Mouse (Mus musculus): ENCODE measurements around the gene Syngr1.

Syngr1 gene

DNA sequence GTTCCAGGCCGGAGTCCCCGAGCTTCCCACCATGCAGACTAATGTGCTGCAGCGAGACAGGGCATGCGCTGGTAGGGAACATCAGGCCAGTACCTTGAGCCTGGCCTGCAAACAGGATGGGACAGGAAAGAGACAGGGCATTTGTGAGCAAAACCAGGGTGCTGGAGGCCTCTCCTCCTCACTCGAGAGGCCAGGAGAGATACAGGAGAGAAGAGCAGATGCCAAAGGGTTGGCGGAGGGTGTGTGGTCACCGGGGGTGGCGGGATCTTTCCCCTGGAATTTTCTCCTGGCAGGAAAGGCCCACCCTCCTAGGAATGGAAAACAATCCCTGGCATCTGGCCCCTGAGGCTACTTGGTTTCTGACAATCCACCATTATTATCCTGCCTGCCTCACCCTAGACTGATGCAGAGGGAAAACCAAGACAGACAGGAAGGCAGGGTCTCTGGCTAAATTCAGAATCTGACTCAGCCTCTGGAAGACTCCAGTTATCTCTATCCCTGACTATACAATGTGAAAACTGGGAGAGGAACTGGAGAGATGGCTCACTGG, 21.0 kb upstream of the Syngr1 start:
- DNase-seq (ENCODE audit: extremely low read depth, low read depth, low spot score) = no peak

DNA sequence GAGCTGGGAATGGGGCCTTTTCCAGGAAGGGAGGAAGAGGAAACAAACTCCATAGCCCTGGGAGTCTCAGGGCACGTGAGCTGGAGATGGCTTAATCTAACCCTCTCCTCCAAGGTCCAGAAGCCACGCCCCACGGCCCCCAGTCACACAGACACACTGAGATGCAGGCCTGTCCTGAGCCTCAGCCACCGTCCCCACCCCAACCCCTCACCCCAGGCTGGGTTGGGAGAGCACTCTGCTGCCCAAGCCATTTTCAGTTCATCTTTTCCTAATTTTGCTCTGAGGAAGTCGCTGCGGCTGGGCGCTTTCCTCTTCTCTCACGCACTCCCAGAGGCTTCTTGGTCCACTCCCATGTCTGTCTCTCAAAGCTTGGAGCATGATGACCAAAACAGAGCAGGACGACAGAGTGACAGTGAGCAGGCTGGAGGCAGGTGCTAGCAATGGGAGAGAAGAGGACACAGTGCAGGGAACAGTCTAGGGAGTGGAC, 19.1 kb upstream of the Syngr1 start:
- no peak for DNase-seq (ENCODE audit: extremely low read depth, low read depth, low spot score)

DNA sequence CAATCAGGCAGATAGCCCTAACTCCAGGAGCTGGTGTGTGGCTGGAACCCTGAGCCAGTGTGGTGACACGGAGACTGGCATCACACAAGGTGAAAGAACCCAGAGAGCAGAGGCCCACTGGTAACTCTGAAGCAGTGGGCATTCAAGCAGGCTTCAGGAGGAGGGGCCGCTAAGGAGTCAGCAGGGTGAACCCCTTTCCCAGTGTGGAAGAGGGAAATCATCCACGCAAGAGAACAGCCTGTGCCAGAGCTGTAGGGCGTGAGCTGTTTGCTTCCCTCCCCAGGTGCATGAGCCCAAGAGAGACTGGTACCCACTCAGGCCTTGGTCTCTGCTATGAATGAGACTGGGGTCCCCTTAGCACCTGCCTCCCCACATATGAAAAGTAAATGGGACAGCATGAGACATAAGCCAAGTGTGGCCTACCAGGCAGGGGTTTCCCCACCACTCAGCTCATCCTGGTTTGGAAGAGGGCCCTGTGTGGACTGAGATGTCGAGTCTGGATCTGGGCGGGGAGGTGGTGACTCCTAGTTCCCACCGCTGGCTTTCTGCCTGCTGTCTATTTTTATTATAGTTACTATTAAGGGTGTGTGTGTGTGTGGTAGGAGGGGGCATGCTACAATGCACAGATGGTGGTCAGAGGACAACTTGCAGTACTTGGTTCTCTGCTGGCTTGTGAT, 18.4 kb upstream of the Syngr1 start:
- no peak for DNase-seq (ENCODE audit: extremely low read depth, low read depth, low spot score)

DNA sequence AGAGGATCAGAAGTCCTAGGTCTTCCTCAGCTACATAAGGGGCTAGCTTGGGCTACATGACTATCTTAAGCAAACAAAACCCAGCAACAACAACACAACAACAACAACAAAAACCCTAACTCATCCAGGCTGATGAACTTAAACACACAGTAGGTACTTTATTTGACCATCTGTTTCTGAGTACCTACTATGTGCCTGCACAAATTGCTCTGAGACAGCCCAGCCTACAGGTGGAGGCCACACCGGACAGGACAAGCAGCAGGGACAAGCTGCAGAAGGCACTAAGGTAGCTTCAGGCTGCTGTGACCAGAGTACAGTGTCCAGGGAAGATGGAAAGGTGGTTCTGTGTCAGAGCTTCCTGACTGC, 17.9 kb upstream of the Syngr1 start:
- DNase-seq (ENCODE audit: extremely low read depth, low read depth, low spot score) = no peak

DNA sequence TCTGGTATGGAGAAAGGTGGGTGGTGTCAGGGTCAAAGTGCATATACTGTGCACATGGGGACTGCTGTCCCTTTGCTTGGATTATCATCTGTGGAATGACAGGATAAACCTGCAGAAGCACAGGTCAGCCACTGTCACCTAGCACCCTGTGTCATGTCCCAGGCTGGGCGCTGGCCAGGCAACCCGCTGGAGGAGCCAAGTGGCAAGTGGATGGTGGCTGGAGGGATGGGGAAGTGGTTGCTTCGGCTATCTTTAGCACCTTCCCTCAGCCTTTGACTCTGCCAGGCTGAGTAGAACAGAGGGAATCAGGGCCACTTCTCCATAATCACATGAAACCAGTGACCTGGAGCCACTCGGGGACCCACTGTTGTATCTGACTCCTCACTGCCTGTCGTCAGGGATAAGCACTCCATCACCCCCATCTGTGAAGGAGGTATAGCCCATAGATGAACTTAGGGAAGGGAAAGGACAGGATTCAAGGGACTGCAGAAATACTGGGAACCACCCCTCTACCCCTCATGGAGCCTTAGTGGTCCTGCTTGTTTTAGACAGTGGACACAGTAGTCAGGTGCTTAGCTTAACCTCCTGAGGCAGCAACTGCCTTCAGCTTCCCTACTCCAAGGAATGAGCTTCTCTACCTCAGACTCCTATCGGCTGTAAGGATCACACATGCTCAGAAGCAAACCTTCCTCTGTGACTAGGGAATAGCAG, 16.3 kb upstream of the Syngr1 start:
- DNase-seq (ENCODE audit: extremely low read depth, low read depth, low spot score) = no peak

DNA sequence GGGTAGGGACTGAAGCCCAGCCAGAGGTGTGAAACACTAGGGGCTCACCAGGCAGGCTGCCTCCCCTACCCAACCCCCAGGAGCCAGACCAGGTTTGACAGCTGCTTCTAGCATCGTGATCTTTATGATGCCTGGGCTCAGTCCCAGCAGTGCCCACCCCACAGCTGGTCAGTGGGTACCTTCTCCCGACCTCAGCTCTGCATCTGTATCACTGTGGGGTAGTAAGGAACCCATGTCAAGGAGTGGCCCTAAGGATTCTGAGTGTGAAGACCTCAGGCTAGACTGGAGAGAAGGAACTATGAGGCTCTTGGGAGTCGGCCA, 15.8 kb upstream of the Syngr1 start:
- DNase-seq (ENCODE audit: extremely low read depth, low read depth, low spot score) = no peak

DNA sequence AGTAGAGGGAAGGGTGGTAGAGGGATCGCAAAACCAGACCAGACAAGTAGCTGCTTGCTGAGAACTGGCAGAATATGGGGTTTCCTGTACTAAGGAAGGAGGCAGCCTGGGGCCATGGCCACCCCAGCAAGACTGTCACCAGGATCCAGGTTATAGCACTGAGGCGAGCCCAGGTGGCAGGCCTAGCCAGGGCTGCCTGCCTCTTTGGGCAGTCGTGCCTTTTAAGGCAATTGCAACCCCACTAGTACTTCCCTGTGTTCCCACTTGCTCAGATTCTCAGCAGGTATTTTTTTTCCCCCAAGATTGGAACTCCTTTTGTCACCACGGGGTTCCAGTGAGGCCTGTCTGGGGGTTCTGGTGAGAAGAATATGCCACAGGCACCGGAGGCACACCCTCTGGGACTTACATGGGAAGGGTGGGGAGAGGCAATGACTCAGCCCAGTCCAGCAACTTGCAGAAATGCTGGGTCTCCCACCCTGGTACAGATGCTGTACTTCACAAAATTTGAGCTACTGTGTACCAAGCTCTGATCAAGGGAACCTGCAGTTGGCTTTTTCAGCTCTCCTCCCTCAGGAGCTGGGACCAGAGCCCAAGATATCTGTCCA, 15.3 kb upstream of the Syngr1 start:
- DNase-seq (ENCODE audit: extremely low read depth, low read depth, low spot score) = no peak

DNA sequence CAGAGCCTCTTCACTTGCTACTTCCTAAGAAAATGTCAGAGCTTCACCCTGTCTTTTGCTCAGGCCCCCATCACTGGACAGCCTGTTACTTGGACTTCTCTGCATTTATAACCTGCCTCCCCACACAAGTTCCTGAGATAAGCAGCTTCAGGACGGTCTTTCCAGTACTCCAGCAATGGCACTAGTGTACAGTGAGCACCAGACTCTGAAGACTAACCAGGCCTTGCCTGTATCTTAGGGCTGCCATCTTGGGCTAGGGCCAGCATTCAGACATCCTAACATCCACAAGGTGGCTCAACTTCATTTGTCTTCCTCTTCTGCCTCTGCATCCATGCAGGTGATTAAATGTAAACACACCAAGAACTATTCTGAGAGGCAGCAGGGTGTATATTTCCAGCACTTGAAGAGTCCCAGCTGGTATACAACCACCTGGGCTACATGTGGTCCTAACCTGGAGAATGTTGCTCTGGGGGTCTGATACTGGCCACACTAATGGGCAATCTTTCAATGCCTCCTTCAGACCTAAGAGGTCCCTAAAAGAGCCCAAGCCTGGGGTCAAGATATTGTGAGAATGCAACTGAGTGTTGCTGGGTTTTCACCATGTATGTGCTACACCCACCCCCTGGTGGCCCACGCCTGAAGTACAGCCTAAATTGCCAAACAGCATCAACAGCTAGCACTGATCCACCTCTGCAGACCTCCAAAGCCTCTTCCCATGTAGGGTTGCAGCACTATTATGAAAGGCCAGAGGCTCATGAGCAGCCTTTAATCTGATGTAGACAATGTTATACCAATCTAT, 14.6 kb upstream of the Syngr1 start:
- DNase-seq (ENCODE audit: extremely low read depth, low read depth, low spot score) = no peak

DNA sequence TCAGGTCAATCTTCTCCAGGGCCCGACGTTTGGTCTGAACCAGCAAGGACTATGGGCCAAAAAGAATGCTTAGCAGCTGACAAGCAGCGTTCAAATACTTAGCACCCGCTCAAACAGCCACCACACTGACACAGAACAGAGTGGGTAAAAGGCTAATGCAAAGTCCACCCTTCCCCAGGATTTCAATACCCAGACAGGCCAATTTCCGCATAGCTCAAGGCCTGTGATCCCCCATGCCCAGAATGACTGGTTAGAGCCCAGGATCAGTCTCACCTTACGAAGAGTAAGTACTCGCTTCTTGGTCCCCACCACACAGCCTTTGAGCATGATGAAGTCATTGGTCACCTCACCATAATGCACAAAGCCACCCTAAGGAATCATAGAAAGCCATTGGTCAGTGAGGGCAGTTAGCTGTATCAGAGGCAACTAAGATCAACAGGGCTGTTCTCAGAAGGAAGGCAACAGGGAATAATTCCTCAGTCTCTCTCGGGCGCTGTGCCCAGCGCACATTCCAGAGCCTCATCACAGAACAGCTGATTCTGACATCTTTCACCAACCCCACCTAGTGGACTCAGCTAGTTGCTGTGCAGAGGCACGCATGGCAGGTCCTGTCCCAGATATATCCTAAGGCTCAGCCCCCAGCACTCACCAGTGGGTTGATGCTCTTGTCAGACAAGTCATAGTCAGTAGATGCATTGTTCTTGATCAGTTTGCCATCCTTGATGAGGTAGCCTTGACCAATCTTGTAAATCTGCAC, 12.9 kb upstream of the Syngr1 start:
- no peak for DNase-seq (ENCODE audit: extremely low read depth, low read depth, low spot score)

DNA sequence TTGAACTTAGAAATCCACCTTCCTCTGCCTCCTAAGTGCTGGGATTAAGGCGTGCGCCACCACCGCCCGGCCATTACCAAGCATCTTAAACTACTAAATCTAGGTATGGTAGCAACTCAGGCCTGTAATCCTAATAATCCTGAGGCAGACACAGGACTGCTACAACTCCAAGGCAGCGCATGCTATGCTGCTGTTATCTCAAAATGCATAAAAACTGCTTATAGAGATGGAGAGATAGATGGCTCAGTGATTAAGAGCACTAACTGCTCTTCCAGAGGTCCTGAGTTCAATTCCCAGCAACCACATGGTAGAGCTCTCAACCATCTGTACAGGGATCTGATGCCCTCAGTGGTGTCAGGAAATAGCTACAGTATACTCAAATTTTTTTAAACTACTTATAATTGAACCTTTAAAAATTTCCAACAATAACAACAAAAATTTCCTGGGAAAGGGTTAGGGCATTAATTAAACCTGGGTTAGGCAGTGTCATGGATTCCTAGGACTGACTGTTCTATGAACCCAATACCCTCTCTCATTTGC, 11.9 kb upstream of the Syngr1 start:
- DNase-seq (ENCODE audit: extremely low read depth, low read depth, low spot score) = no peak

DNA sequence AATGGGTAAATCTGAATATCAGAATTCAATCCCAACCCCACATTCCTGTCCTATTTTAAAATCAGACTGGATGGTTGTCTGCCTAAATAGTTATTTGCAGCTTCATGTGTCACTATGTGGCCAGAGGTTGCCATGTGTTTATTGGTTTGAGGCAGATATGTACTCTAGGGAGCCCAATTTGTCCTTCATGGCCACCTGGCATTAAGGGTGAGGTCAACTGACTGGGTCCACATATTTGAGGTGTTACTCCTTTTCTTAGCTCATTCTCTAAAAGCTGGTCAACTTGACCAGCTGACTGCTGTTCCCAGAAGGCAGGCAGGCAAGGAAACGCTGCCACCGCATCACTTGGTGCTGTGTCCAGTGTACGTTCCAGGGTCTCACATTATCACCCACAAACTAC, 11.2 kb upstream of the Syngr1 start:
- no peak for DNase-seq (ENCODE audit: extremely low read depth, low read depth, low spot score)

DNA sequence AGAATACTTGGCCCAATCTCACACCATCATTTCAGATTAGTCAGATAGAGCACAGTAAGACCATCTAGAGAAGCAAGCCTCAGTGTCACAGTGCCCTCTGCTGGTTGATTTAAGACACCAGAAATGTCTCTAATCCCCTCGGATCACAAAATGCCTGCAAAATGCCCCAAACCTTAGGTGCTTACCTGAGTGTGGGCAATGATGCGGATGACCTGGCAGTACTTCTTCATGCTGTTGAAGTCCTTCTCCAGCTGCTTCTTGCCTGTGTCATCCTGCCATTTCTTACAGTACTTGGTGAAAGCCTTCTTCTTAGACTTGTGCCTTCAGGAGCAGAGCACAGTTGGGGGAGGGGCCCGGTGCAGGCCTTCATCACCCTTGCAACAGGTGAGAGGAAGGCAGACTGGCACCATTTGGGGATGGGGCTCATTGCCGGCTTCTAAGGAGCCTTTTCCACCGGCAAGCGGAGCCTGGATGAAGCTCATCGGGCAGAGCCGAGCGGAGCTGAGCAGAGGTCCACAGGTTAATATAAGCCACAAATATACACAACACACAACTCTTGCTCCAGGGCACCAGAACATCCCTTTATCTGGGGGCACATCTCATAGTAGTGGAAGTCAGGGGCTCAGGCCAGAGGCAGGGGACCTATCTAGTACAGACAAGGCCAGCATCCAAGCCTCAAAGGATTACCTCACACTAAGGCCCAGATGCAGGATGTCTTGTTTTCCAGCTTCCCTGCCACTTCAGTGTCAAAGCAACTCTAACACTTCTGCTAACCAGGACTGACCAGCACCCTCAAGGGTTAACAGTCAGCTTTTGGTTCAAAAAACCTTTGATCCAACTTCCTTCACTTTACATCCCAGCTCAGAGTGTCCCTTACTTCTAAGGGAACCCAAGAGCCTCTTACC, 10.2 kb upstream of the Syngr1 start:
- DNase-seq (ENCODE audit: extremely low read depth, low read depth, low spot score) = no peak

DNA sequence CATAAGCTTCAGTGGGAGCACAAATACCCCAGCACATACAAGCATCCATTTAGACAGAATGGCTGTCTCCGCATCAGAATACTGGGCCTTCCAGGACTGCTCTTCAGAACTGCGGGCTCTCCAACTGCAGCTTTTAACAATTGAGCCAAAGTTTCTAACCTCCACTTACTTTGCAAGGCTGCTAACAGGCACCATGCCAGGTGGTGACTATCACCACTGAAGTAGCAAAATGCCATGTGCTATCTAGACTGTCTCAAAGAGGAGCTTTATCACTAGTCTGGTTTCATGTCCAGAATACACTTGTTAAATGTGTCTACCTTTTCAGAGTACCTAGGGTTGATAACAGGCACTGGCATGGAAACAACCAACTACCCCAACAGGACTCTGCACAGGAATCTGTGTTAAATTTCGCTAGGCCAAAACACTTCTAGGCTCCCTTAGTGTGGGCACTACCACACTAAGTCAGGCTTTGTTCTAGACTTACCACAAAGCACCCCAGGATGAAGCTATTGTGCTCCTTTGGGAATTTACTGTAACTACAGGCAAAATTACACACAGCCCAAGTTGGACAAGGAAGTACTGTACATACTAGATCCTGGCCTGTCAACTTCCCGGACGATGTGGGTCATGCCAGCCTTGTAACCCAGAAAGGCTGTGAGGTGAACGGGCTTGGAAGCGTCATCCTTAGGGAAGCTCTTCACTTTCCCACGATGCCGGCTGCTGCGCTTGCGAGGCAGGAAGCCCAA, 9.2 kb upstream of the Syngr1 start:
- no peak for DNase-seq (ENCODE audit: extremely low read depth, low read depth, low spot score)

DNA sequence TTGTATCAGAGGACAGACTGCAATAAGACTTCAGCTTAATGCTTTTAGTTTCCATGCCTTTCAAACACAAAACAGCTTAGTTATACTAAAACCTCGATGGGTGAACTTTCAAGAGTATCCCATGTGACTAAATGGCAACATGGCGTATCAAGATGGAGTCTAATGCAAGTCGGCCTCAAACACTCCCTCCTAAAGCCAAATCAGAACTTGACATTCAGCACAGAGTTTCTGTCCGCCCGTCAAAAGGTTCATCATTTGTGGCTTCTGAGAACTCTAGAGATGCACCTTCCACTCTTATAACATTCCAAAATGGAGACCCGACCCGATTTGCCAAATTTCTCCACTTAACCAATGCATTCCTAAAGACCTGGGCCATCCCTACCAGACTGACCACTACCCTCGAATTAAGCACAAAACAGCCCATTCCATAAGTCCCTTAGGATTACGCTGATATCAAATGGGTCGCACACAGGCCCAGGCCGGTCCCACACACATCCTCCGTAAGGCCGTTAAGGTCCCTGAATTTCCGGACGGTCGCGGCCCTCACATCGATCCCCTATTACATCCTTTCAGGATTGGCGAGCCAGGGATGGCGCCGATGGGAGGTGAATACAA, 8.4 kb upstream of the Syngr1 start:
- DNase-seq (ENCODE audit: extremely low read depth, low read depth, low spot score) = no peak

DNA sequence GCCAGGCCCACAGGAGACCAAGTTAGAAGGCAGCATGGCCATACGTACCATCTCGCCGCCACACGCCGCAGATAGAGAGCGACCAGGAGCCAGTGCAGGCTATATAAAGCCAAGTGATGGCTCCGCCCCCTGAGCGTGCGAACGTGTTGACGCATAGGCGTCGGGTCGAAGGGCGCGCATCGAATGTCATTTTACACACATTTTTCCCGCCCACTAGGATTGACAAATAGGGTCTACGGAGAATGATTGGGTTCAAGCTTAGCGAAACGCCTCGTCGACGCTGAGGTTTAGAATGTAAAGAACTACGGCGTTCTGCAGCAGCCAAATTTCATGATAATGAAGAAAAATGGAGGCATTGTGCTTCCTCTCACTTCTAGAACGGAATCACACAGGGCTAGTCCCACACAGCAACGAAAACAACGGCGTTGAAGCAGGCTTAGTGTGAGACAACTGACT, 7.8 kb upstream of the Syngr1 start:
- peak; percentile 97 for DNase-seq (ENCODE audit: extremely low read depth, low read depth, low spot score)

DNA sequence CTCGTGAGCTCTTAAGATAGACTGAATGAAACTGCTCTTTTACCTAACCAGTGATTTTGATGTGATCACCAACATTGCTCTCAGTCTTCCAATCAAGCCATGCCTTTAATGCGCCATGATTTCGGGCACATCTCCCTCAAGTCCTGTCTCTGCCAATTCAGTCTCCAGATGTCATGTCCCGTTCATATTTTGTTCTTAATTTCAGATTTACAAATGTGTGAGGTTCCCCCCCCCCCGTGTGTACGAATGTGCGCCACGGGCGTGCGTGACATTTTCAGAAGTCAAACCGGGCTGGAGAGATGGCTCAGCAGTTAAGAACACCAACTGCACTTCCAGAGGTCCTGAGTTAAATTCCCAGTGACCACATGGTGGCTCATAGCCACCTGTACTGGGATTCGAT, 7.4 kb upstream of the Syngr1 start:
- DNase-seq (ENCODE audit: extremely low read depth, low read depth, low spot score) = no peak

DNA sequence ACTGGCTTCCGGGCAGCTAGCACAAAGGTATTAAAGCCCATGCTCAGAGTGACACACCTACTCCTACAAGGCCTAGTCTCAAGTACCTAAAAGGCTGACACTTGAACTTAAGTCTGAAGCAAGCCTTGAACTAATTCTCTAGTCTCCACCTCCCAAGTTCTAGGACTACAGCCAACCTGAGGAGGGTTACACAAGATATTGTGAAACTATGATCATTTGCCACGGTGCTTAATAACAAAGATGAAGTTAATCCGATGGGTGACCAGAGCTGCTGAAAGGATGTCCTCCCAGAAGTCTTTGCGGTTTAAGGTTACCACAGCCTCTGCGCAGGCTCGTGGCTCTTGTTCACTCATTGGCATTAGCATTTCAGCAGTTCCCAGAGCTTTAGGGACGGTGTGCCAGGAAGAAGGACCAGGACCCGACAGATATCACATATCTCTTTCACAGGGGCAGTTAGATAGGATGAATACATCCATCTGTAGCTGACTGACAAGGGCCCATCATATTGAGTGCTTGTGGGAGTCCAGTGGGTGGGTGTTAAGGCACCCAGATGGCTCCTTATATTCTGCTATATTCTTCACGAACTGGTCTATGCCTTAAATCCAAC, 3.6 kb upstream of the Syngr1 start:
- DNase-seq (ENCODE audit: extremely low read depth, low read depth, low spot score) = peak; percentile 92

DNA sequence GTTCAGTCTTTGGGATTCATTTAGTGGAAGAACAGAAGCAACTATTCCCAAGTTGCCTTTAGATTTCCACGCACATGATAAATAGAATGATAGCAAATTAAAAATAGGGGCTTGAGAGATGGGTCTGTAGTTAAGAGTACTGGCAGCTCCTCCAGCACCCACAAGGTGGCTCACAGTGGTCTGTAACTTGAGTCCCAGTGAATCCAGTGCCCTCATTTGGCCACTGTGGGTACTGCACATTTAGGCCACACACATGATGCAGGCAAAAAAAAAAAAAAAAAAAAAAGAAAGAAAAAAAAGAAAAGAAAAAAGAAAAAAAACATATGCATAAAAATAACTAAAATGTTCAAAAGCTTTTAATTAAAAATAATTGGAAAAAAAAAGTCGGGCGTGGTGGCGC, 2.5 kb upstream of the Syngr1 start:
- DNase-seq (ENCODE audit: extremely low read depth, low read depth, low spot score) = no peak
